Mouse (Mus musculus): Measurements from ENCODE around the gene Phospho1.

GRCm38 (mm10) chr11:95783958-95784357 is 40.3 kb upstream of the Phospho1 start:
- TF ChIP-seq POLR2A (IDR thresholded peaks at IDR 0.05; ENCODE audit: extremely low read depth, insufficient read depth, low read length) (no peak), CTCF (IDR thresholded peaks at IDR 0.05; ENCODE audit: low read depth, low read length) (no peak)

Data from liver, adult 2 months (tissue).